Mouse (Mus musculus) layer of hippocampus, postnatal 14 days (tissue): ENCODE data around the gene Zfp593. TPM values are rescaled to one million over a fixed set of nuclear protein-coding genes. Genes with fewer than 3 reads are reported as not detected.
A peak's percentile ranks its signal among the peaks of the same experiment; 100 is the strongest.

Source experiments
- DNase-seq, 2 experiments: peaks; one replicate each; pipeline ENCODE4 v3.0.0; 2021 to 2022; ENCODE audit warnings: low spot score in 2 of 2, mixed read lengths in 1 of 2
- total RNA-seq, 2 experiments: library from RNA; stranded (reverse); gene quantifications; 2 replicates each; pipeline ENCODE4 v1.2.3; 2021

The Zfp593 gene
- total RNA-seq, 2 experiments from 2014 or later = 10.6 to 11.8 TPM

- DNase-seq = no peak
Observed at GRCm38 (mm10) chr4:134257198-134258009, 12.0 kb upstream of the Zfp593 start.

- no peak for DNase-seq
Observed at GRCm38 (mm10) chr4:134256407-134257197, 11.2 kb upstream of the Zfp593 start.

GRCm38 (mm10) chr4:134255854-134256253 is 10.5 kb upstream of the Zfp593 start:
- no peak for DNase-seq

GRCm38 (mm10) chr4:134254835-134255234 is 9.4 kb upstream of the Zfp593 start:
- no peak for DNase-seq

GRCm38 (mm10) chr4:134253722-134254324 is 8.4 kb upstream of the Zfp593 start, which contains the start of gene Grrp1:
Gene Grrp1 (minus strand): TSS chr4:134254106.
- DNase-seq = no peak

- no peak for DNase-seq
Observed at GRCm38 (mm10) chr4:134252911-134253721, 7.7 kb upstream of the Zfp593 start.

- no peak for DNase-seq
Observed at GRCm38 (mm10) chr4:134252131-134252910, 6.9 kb upstream of the Zfp593 start.

GRCm38 (mm10) chr4:134251241-134252130 is 6.1 kb upstream of the Zfp593 start:
- DNase-seq = peak in 1 of 2 experiments; percentile 28

- no peak for DNase-seq
Observed at GRCm38 (mm10) chr4:134250930-134251240, 5.5 kb upstream of the Zfp593 start.

GRCm38 (mm10) chr4:134250116-134250929 is 4.9 kb upstream of the Zfp593 start:
- no peak for DNase-seq

- peak; percentile 61 to 72 for DNase-seq
Observed at GRCm38 (mm10) chr4:134249651-134250050, 4.3 kb upstream of the Zfp593 start.

GRCm38 (mm10) chr4:134246719-134247258 is 1.4 kb upstream of the Zfp593 start, which contains the start of gene Gm30191:
Gene Gm30191 (plus strand): TSS chr4:134246935.
- no peak for DNase-seq

- no peak for DNase-seq
Observed at GRCm38 (mm10) chr4:134246256-134246655, 864 bp upstream of the Zfp593 start.

GRCm38 (mm10) chr4:134243516-134244250 is 1.7 kb downstream of the Zfp593 start, which contains the start of gene E130218I03Rik:
Gene E130218I03Rik (plus strand): TSS chr4:134243662.
- no peak for DNase-seq

GRCm38 (mm10) chr4:134238686-134239085 is 6.7 kb downstream of the Zfp593 start:
- DNase-seq = no peak

GRCm38 (mm10) chr4:134238279-134238651 is 7.1 kb downstream of the Zfp593 start, which contains the start of gene Cnksr1:
Gene Cnksr1 (minus strand): TSS chr4:134238399.
- DNase-seq = peak in 1 of 2 experiments; percentile 44
